Mouse (Mus musculus) heart, embryonic 11.5 days (tissue): ENCODE measurements around the gene Fam241b. TPM values are rescaled to one million over a fixed set of nuclear protein-coding genes. Genes with fewer than 3 reads are reported as not detected.
"Not testable (repeated sequence)": the region's sequence is repeated elsewhere in the genome, so short reads cannot be mapped to it uniquely, and the experiment has no call there.

Source experiments
- ATAC-seq: fragments of 200-750 bp; cut with Nextera tagmentation; replicated peaks from 2 replicates; pipeline ENCODE4 v1.8.0; 2017; ENCODE audit warnings: moderate library complexity; ENCODE audit not compliant: insufficient number of reproducible peaks, low FRiP score, low TSS enrichment
- H3K27ac ChIP-seq: fragments of 300-500 bp; sonication (generic); 2 replicates; pipeline ENCODE4 v1.5.1; 2014; ENCODE audit warnings: mild to moderate bottlenecking, low read depth, low read length
- H3K27me3 ChIP-seq: fragments of 300-500 bp; sonication (generic); 2 replicates; pipeline ENCODE4 v1.6.1; 2014; ENCODE audit warnings: mild to moderate bottlenecking, low read length, mixed read lengths; ENCODE audit not compliant: control insufficient read depth, insufficient read depth
- H3K36me3 ChIP-seq: fragments of 300-500 bp; sonication (generic); 2 replicates; pipeline ENCODE4 v1.6.1; 2014; ENCODE audit warnings: mild to moderate bottlenecking, low read length, moderate library complexity, mixed read lengths; ENCODE audit not compliant: control insufficient read depth, insufficient read depth
- H3K4me1 ChIP-seq: fragments of 300-500 bp; sonication (generic); 2 replicates; pipeline ENCODE4 v1.6.1; 2014; ENCODE audit warnings: low read length; ENCODE audit not compliant: control insufficient read depth, insufficient read depth
- H3K4me2 ChIP-seq: fragments of 300-500 bp; sonication (generic); 2 replicates; pipeline ENCODE4 v1.6.1; 2014; ENCODE audit warnings: mild to moderate bottlenecking, moderate library complexity
- H3K4me3 ChIP-seq: fragments of 300-500 bp; sonication (generic); 2 replicates; pipeline ENCODE4 v1.5.1; 2014; ENCODE audit warnings: low read depth, low read length
- H3K9ac ChIP-seq: fragments of 300-500 bp; sonication (generic); 2 replicates; pipeline ENCODE4 v1.6.1; 2014; ENCODE audit warnings: mild to moderate bottlenecking, low read depth, low read length, moderate library complexity
- H3K9me3 ChIP-seq: fragments of 300-500 bp; sonication (generic); replicated peaks from 2 replicates; pipeline ENCODE4 v1.6.1; 2016; ENCODE audit warnings: low read length; ENCODE audit not compliant: control insufficient read depth
- WGBS: fragments of 180-500 bp; shearing (Covaris S2); extraction: QIAGEN DNeasy Blood & Tissue Kit; methylation state at CpG from one replicate; pipeline ENCODE4 v1.1.7; 2014; ENCODE audit not compliant: insufficient replicate concordance; 5-methylcytosine and 5-hydroxymethylcytosine counted together
- polyA plus RNA-seq: library from polyadenylated mRNA; unstranded; fragments of >200 nt; fragmentation: Nextera tagmentation; extraction: Ambion mirVana; gene quantifications from 2 replicates; pipeline ENCODE4 v1.2.1, GENCODE M21; 2014

The Fam241b gene
- polyA plus RNA-seq, 1 experiment from 2014 or later: 0.96 TPM

DNA sequence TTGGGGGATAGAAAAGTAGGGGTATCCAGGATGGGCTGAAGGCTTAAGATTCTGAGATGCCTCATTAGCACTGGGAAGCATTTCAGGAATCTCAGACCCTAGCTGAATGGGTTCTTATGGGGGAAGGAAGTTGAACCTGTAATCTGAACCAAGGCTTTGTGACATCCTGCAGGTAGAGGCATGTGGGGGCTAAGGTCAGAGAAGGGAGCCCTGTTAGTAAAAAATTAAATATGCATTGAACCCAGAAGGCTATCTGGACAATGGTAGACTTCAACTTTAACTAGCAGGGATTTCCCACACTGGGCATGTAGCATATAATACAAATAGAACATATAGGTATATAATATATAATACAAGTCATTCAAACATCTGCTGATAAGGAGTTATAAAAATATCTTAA, 54.2 kb downstream of the Fam241b start:
- no peaks in the 10 kb centered on the region for H3K9me3 ChIP-seq
- no peak for ATAC-seq
- H3K4me1 ChIP-seq: no peaks in the 10 kb centered on the region
- no peak overlapping the region for H3K27ac ChIP-seq
- H3K9ac ChIP-seq: no peak overlapping the region
- no peaks in the 10 kb centered on the region for H3K36me3 ChIP-seq
- H3K27me3 ChIP-seq: no peaks in the 10 kb centered on the region
- H3K4me3 ChIP-seq: no peak overlapping the region
- no peak overlapping the region for H3K4me2 ChIP-seq

DNA sequence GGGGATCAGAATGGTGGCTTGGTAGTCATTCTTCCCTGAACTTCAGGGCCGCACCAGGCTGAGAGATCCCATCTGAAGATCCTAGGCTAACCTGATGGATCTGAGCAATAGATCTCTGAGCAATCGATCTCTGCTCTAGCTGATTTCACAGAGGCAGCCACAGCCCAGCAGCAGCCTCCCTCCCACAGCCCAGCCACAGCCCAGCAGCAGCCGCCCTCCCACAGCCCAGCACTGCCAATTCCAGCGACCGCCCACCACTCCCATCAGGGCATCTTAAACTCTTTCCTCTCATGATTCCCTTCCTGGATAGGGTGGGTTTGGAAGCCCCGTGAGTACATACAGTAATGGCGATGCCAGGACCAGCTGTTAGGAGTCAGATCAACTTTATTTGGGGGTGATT, 54.6 kb downstream of the Fam241b start:
- Histone ChIP-seq H3K9me3 (no peaks in the 10 kb centered on the region), H3K4me1 (no peaks in the 10 kb centered on the region), H3K27me3 (no peaks in the 10 kb centered on the region), H3K27ac (no peak overlapping the region), H3K4me2 (no peak overlapping the region), H3K36me3 (no peaks in the 10 kb centered on the region), H3K4me3 (no peak overlapping the region), H3K9ac (no peak overlapping the region)
- 67% methylated on average over 7 of the region's 7 CpGs for WGBS
- ATAC-seq: no peak

DNA sequence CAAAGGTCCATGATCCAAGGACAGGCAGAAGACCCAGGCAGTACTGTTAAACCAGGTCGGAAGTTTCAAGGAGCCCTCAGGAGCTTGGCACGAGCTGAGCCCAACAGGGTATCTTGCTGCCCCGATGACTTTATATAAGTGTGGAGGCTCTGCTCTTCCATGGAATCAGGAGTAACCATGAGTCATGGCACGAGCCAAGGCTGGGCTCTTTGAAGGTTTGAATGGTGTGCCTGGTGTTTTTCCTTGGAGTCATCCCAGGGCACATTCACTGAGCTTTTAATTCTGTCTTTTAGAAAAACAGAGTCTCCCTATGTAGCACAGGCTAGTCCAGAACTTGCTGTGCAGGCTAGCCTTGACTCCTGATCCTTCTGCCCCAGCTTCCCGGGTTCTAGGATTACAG, 55.3 kb downstream of the Fam241b start:
- Histone ChIP-seq H3K4me2 (no peak overlapping the region), H3K9ac (no peak overlapping the region), H3K4me3 (no peak overlapping the region), H3K27ac (no peak overlapping the region), H3K9me3 (no peaks in the 10 kb centered on the region), H3K36me3 (no peaks in the 10 kb centered on the region), H3K27me3 (no peaks in the 10 kb centered on the region), H3K4me1 (no peaks in the 10 kb centered on the region)
- 72% methylated on average over 5 of the region's 5 CpGs for WGBS
- no peak for ATAC-seq

DNA sequence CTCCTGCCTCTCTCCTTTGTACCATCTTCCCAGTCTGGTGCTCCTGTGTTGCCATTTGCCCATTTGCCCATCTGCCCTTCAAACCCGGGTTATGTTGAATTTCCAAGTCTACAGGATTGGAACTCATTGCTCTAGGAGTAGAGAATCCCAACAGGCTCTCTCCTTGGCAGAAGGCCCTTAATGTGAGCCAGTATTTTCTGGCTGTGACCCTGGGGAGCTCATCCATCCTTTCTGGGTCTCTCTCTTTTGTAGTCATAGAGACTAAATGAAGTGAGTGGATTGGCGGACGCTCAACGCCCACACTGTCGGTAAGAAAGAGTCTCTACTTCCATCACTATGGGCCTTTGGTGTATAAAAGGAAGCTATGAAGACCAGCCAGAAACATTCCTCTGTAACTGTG, 56.9 kb downstream of the Fam241b start:
- 84% methylated on average over 5 of the region's 5 CpGs for WGBS
- no peaks in the 10 kb centered on the region for H3K9me3 ChIP-seq
- no peaks in the 10 kb centered on the region for H3K27me3 ChIP-seq
- H3K4me3 ChIP-seq: no peak overlapping the region
- no peak overlapping the region for H3K27ac ChIP-seq
- H3K9ac ChIP-seq: no peak overlapping the region
- no peaks in the 10 kb centered on the region for H3K4me1 ChIP-seq
- no peak for ATAC-seq
- H3K4me2 ChIP-seq: no peak overlapping the region
- no peaks in the 10 kb centered on the region for H3K36me3 ChIP-seq

DNA sequence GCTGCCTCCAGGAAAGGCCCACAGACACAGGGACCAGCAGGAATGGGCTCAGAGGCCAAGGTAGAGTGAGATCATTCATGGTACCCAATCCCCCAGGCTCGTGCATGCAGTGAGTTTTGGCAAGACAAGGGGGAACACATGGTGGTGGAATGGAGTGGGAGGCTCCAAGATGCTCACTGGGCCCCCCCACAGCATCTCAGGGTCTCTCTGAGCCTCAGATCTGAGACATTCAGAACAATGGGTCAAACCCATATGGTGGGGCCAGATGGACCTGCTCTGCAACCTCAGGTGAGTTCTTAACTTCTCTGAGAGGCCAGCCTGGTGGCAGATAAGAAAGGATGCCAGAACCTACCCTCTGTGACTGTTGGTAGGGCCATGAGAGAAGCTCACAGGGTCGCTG, 57.7 kb downstream of the Fam241b start:
- ATAC-seq: no peak

DNA sequence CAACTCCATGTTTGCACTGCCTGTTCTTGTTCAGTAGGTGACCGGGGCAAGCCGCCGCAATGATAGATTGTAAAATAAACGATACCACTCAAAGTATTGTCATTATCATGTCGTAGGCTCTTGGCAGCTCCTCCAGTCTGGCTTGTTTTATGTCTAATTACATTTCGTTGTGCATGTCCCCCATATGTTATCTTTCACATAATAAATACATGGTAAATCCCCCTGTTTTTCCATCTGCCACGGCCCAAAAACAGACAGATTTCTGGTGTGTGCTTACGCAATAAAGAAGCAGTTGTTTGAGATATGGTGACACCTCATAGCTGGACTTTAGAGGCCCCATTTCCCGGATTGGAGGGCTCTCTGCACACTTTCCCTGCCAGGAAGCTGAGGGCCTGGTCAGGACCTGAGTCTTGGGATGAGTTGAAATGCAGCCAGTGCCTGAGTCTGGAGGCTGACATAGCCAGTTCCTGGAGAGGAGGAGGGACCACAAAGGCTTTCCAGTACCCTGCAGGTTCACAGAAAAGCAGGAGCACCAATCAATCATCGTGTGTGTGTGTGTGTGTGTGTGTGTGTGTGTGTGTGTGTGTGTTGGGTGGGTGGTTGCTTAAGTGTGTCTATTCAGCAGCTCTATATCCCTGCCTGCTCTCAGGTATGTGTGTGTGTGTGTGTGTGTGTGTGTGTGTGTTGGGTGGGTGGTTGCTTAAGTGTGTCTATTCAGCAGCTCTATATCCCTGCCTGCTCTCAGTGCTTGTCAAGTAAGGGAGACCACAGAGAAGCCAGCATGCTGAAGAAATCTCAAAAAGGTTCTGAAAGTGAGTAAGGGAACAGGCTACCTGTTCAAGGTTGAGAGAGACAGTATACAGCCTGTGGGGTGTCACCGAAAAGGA, 67.2 kb downstream of the Fam241b start:
- Histone ChIP-seq H3K4me3 (no peak overlapping the region), H3K36me3 (no peaks in the 10 kb centered on the region), H3K27ac (no peak overlapping the region), H3K27me3 (no peaks in the 10 kb centered on the region), H3K4me1 (no peaks in the 10 kb centered on the region), H3K4me2 (no peak overlapping the region), H3K9ac (no peak overlapping the region), H3K9me3 (no peaks in the 10 kb centered on the region)
- WGBS: 75% methylated on average over 11 of the region's 11 CpGs
- no peak for ATAC-seq

More for the DNA sequence above, 57.7 kb downstream of the Fam241b start:
- H3K27ac ChIP-seq: no peak overlapping the region
- H3K9ac ChIP-seq: no peak overlapping the region
- no peaks in the 10 kb centered on the region for H3K27me3 ChIP-seq
- H3K36me3 ChIP-seq: no peaks in the 10 kb centered on the region
- no peaks in the 10 kb centered on the region for H3K4me1 ChIP-seq
- no peak overlapping the region for H3K4me3 ChIP-seq
- no peaks in the 10 kb centered on the region for H3K9me3 ChIP-seq
- no peak overlapping the region for H3K4me2 ChIP-seq
- 58% methylated on average over 2 of the region's 2 CpGs for WGBS

DNA sequence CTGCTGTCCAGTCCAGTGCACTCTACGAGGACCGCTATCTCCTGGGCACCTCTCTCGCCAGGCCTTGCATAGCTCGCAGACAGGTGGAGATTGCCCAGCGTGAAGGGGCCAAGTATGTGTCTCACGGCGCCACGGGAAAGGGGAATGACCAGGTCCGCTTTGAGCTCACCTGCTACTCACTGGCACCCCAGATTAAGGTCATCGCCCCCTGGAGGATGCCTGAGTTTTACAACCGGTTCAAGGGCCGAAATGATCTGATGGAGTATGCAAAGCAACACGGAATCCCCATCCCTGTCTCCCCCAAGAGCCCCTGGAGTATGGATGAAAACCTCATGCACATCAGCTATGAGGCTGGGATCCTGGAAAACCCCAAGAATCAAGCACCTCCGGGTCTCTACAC, 72.4 kb downstream of the Fam241b start:
- WGBS: 66% methylated on average over 11 of the region's 14 CpGs
- not testable (repeated sequence) for H3K4me3 ChIP-seq

DNA sequence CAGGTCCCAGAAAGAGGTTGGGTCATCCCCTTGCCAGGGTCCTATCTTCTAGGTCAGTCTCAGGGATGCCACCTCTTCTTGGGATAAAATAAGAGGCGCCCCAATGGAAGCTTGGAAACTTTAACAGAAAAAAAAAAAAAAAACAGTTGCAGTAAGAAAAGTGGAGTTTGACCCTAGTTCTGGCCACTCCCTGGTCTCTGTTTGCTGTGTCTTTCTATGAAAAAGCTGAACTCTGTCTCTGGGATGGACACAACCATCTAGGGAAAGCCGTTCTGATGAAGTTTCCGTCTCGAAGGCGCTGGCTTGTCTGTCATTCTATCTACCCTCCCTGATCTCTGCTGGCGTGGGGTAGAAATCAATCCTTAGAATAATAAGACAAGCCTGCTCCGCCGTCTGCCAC, 73.1 kb downstream of the Fam241b start:
- Histone ChIP-seq H3K36me3 (no peaks in the 10 kb centered on the region), H3K4me3 (no peak overlapping the region), H3K4me1 (no peaks in the 10 kb centered on the region), H3K9me3 (no peaks in the 10 kb centered on the region), H3K9ac (no peak overlapping the region), H3K27me3 (no peaks in the 10 kb centered on the region), H3K27ac (no peak overlapping the region), H3K4me2 (no peak overlapping the region)
- ATAC-seq: no peak
- WGBS: 79% methylated on average over 8 of the region's 8 CpGs

More for the DNA sequence above, 72.4 kb downstream of the Fam241b start:
- H3K27ac ChIP-seq, H3K4me2 ChIP-seq, H3K4me1 ChIP-seq, H3K36me3 ChIP-seq, H3K27me3 ChIP-seq, H3K9me3 ChIP-seq, H3K9ac ChIP-seq, ATAC-seq: not testable (repeated sequence)

DNA sequence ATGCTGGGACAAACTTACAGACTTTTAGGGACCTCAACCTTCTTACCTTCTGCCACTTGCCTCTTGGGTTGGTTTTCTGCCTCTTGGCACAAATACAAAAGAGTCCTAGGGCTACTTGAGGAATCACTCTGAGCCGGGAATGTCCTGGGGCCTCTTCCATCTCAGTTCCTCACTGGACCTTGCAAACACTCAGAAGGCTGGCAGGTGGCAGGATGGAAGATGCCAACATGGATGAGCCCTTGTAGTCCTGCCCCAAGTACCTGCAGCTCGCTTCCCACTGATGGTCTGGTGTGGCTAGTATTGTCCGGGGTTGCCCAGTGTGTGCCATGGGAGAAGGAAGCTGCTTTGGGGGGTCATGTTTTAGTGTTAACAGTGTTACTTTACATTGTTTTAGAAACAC, 73.8 kb downstream of the Fam241b start:
- Histone ChIP-seq H3K9me3 (no peaks in the 10 kb centered on the region), H3K27me3 (no peaks in the 10 kb centered on the region), H3K27ac (no peak overlapping the region), H3K4me3 (no peak overlapping the region), H3K4me2 (no peak overlapping the region), H3K4me1 (no peaks in the 10 kb centered on the region), H3K36me3 (no peaks in the 10 kb centered on the region), H3K9ac (no peak overlapping the region)
- ATAC-seq: no peak
- WGBS: 86% methylated on average over 3 of the region's 3 CpGs
